Mouse (Mus musculus) CH12F3 (cell line): ENCODE measurements around the gene Slc9a5.

Source experiments
- in situ Hi-C: fragments of 300-500 bp; cut with MboI; formaldehyde crosslinking; loops from 2 replicates; pipeline ENCODE4 v1.14.3; 2020; ENCODE audit warnings: low sequenced_read_pairs

The Slc9a5 gene

DNA sequence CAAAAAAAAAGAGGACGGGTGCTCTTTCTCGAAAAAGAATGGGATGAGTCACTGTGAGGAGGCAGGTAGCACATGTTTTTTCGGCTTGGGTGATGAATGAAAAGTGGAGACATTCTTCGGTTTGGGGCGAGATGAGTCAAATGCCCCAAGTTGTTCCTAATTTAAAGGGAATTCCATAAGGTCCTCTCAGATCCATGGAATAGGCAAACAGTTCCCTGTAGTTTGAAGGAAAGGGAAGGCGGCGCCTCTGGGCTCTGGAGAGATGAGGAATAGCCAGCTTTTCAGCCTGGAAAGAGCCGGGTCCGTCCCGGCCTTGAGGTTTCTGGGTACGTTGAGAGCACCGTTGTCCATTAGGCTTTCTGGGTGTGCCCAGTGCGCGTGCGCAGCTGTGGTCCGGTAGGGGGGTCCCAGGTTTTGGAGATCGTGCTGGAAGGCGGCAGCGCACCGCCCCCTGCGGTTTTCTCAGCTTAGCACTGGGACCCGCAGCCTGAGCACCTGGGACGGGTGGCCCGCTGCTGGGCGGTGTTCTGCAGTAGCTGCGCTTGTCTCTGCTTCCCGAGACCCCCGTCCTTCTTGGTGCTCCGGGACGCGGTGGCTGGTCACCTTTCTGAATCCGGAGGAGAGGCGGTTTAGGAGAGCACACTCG lies at the start of gene Slc9a5:
Gene Slc9a5, plus strand, starts transcription at position 394 of the 646 bp plus-strand sequence.
- in situ Hi-C loops: no loop called here

DNA sequence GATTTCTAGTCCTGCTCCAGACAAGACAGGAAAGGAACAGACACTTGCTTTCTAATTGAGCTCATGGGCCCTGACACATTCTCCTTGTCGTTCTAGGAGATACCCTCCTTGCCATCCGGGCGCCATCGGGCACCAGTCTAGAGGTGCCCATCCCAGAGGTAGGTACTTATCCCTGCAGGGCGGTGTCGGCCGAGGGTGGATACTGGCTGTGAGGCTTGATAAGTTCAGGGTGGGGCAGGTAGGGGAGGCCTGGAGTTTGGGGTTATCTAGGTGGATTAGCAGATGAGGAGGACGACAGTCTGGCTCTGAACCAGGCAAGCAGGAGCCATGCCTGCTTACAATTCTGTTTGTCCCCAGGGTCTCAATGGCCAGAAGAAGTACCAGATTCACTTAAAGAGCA lies 48.7 kb upstream of the Slc9a5 start:
- in situ Hi-C loops: no loop called here

DNA sequence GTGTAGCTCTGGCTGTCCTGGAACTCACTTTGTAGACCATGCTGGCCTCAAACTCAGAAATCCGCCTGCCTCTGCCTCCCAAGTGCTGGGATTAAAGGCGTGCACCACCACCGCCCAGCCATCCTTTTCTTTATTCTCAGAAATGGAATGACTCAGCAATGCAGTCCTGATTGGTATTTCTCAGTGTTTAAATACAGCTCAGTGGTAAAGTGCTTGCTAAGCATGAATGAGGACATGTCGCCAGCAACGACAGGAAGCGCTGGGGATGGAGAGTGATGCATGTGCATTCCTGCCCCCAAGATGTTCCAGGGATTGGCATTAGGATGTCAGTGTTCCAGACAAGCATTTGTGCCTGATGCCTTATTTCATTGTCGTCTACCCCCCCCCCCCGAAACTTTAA lies 45.2 kb upstream of the Slc9a5 start:
- in situ Hi-C loops: no loop called here

DNA sequence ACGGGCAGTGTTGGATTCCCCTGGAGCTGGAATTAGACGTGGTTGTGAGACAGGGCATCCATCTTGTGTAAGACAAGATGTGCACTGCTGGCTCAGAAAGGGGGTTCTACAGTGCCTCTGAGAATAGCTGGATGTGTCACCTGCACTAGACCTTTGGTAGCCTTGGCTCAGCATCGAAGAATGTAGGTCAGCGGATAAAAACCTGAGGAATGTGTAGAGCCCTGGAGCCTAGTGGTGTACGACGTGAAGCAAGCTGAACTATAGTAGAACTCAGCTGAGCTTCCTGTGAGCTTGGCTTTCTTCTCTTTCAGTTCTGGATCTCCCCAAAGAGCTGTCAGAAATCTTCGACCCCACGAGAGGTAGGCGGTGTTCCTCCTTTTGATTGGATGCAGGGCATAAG lies 44.8 kb upstream of the Slc9a5 start:
- in situ Hi-C loops: no loop called here

DNA sequence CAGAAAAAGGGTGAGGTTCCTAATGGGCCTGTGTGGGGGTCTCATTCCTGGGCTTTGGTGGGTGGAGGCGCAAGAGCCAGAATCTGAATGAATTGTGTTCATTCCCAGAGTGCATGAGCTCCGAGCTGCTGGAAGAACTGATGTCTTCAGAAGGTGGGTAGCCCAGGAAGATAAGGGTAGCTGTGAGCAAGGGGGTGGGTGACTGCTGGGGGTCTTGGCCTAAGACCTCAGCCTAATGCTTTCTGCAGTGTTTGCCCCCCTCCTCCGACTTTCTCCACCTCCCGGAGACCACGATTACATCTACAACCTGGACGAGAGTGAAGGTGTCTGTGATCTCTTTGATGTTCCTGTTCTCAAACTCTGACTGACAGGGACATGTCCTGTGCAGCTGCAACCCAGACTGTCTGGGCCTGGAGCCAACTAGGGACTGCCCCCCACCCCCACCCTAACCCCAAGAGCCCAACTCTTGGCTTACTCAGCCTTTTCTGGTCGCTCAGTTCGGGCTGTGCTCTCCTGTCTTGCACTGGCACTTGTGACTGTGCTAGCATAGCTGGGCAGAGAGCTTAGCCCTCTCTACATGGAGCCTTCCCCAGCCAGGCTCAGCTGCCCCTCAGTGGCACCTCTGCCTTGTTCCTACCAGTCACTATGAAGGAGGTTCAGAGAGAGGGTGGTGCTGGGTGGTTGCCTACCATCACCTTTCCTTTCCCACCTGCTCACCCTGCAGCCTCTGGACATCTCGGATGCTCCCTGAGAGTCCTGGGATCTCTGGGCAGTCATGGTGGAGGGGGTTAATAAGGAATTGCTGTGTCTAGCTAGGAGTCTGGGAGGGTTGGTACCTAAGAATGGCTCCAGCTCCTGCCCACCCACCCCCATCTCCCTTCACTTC lies 44.1 kb upstream of the Slc9a5 start:
- in situ Hi-C loops: no loop called here

DNA sequence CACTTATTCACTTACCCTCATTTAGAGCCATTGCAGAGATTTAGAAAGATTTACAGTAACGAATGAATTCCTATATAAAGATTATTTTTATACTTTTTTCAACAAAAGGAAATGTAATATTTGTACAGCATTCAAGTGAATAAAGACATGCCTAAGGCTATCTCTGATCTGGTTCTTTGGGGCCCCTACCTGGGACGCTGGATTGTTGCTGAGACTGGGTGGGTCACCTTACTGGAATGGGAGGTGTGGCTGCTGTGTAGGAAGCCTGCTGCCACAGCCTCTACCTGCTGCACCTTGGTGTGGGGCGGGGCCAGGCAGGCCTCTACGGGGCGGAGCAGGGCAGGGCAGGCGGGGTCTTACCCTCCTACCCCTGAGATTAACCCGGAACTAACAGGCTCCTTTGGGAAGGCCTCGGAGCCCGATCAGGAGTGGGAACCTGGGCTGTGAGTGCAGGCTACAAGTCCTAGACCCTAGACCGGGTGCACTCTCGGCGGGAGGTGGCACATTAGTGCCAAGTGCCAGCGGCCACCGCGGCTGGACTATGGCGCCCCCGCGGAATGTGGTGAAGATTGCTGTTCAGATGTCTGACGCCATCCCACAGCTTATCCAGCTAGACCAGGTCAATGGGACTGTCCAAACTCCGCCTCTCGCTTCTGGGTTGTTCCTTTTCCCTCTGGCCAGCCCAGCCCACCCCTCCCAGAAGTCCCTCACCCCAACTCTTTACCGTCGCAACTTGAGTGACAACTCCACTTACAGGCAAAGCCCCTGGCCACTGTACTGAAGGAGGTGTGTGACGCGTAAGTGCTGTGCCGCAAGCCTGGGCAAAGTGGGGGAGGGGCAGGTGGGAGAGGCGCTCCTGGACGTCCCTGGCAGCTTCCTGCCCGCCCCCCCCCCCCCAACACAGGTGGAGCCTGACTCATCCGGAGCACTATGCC lies 43.2 kb upstream of the Slc9a5 start, which contains the start of gene Elmo3:
Gene Elmo3, plus strand, starts transcription at position 391 of the 935 bp plus-strand sequence.
- in situ Hi-C loops: no loop called here

DNA sequence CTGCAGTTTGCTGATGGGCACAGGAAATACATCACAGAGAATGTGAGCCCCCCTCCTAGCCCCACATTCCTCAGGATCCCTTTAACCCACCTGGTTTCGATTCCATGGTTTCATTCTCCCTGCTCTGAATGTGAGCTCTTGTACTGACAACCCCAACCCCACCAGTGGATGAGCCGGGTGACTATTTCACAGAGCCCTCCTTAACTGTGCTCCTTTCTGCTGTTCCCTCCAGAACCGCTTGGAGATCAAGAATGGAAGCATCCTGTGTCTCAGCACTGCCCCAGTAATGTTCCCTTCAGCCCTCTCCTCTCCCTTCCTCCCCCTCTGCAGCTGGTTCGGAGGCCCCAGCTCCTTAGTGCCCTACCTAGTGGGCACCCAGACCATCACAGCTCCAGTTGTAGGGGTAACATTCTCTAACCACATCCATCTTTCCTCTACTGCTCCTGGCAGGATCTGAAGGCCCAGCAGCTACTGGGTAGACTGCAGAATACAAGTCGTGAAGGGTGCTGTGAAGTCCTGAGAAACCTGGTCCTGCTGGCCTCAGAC lies 42.4 kb upstream of the Slc9a5 start:
- in situ Hi-C loops: no loop called here

DNA sequence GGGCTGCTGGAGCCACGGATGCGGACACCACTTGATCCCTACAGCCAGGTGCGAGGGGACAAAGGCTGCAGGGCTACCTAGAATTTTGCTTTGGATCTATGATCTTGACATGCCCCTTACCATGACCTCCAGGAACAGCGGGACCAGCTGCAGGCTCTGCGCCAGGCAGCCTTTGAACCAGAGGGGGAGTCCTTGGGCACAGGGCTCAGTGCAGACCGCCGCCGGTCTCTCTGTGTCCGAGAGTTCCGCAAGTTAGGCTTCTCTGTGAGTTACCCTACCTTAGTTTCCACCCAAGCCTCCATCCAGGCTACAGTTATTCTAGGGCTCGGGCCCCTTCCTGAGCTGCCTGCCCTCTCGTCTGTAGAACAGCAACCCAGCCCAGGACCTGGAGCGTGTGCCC lies 41.0 kb upstream of the Slc9a5 start:
- in situ Hi-C loops: no loop called here

DNA sequence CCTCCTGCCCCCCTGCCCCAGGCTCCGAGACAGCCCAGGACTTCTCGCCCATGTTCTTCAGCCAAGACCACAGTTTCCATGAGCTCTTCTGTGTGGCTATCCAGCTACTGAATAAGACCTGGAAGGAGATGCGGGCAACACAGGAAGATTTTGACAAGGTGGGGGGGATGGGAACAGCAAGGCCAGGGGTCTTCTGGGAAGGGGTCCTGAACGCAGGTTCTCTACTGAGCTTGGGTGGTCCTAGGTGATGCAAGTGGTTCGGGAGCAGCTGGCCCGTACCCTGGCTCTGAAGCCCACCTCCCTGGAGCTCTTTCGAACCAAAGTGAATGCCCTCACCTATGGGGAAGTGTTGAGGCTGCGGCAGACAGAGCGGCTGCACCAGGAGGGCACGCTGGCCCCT lies 40.2 kb upstream of the Slc9a5 start:
- in situ Hi-C loops: no loop called here

DNA sequence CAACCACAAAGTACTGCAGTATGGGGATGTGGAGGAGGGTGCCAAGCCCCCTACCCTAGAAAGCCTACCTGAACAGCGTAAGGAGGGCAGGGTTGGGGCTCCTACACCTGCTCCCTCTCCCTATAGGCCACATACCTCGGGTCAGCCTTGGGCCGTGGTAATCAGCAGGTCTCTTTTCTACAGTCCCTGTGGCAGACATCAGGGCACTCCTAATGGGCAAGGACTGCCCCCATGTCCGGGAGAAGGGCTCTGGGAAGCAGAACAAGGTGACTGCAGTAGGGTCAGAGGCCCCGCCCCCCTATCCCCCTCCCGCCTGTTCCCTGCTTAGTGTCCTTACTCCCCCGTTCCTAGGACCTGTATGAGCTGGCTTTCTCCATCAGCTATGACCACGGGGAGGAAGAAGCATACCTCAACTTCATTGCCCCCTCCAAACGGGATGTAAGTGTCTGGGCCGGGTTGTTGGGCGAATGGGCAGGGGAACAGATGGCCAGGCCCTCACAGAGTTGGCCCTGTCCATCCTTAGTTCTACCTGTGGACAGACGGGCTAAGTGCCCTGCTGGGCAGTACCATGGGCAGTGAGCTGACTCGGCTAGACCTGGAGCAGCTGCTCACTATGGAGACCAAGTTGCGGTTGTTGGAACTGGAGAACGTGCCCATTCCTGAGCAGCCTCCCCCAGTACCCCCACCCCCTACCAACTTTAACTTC lies 39.3 kb upstream of the Slc9a5 start:
- in situ Hi-C loops: no loop called here

DNA sequence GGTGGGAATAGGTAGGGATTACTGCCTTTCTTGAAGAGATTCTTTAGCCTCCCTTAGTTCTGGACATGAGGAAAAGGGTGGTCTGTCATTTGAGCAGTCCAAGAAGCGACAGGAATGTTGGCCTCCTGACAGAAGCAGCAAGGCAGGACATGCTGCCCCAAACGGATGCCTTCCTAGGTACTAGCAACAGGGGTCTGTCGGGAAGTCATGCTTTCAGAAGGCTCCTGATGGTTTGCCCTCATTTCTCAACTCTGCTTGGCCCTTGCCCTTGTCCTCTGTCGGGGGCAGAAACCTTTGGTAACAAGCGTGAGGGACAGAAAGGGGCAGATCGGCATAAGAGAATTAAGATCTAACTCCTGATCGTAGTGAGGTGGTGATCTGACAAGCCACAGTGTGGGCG lies 38.5 kb upstream of the Slc9a5 start:
- in situ Hi-C loops: no loop called here

DNA sequence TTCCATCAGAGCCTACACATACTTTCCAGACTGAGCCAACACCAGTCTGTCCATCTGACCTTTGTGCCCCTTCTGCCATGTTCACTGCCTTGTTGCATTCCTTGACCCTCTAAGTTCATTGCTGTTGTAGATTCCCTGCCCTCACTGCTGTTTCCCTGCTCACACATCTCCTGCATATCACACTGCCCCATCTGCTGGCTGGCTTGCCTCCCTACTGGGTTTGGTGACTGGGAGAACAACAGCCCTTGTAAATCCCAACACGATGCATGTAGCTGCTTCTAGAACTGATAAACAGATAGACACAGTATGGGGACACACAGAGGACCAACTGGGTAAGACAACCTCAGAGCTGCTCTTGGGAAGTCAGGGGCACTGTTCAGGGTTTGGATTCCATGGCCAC lies 36.9 kb upstream of the Slc9a5 start:
- in situ Hi-C loops: no loop called here

DNA sequence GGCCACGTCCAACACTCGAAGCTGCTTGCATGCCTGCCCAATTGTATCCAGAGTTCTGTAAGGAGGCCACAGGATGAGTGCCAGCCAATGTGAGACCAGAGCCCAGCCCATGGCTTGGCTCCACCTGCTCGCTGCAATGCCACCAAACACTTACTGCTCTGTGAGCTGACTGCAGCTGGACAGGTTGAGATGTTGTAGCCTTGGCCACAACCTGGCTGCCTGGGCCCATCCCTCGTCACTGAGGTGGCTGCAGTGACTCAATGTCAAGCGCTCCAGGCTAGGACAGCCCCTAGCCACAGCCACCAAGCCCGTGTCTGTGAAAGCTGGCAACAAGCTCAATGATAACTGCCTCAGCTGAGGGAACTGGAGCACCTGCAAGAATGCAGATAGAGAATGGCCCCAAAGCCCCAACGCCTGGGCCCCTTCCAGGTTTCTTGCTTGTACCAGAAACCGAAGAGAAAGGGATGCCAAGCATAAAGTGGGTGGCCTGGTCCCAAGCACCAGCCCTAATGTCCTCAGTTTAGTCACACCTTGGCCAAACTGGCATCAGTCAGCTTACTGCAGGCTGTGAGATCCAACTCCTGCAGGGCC lies 35.7 kb upstream of the Slc9a5 start:
- in situ Hi-C loops: no loop called here

DNA sequence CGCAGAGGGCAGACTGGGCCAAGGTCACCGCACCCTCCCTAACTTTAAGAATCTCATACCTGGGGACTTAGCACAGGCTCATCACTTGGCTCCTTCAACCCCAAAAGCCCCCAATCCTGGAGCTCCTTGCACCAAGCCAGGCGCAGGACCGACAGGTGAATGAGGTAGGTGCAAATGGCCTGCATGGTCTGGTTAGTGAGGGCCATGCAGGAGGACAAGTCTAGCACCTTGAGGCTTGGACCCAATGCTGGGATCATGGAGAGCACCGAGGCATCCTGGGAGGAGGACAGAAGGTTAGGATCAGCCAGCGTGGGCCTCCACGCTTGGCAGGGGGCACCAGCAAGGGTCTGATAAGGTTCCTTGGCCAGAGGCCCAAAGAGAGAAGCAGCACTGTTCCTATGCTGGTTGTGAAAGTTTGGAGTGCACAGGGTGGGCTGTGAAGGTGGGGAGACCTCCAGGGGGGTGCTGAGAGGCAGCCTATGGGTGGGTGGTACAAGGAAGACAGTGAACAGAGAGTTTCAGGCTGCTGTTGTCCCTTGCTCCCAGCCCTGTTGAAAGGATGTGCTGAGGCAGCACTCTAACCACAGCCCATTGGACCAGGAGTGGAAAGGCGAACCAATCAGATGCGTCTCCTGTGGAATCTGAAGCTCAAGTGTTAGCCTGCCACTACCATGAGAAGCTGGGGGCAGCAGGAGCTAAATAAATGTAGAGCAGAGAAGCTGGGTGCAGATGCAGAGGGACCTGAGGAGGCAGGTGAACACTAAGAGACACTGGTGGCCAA lies 34.8 kb upstream of the Slc9a5 start:
- in situ Hi-C loops: no loop called here

DNA sequence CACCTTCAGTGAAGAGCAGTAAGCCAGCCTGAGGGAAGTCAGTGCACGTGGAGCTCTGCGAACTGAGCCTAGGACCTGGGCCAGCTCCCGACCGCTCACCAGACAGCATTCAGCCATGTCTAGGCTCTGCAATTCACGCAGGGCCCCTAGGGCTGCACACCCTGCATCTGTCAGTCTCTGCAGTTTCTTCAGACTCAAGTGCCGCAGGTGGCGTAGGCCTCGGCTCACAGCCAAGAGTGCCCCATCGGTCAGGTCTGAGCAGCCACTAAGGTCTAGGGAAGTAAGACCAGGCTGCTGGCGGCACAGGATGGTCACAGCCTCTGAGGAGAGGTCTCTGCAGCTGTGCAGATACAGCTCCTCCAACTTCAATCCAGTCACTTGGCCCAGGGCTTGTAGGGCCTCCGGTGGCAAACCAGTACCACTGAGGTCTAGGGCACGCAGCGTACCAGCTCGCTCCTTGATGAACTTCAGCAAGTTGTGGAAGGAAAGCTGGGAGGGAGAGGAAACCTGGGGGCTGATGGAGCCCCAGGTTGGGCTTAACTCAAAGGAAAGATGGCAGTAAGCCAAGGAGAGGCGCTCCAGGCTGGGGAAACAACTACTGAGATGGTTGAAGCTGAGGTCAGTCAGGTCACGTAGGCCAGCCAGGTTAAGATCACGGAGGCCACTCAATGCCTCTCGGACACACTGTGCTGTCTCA lies 33.4 kb upstream of the Slc9a5 start:
- in situ Hi-C loops: no loop called here

DNA sequence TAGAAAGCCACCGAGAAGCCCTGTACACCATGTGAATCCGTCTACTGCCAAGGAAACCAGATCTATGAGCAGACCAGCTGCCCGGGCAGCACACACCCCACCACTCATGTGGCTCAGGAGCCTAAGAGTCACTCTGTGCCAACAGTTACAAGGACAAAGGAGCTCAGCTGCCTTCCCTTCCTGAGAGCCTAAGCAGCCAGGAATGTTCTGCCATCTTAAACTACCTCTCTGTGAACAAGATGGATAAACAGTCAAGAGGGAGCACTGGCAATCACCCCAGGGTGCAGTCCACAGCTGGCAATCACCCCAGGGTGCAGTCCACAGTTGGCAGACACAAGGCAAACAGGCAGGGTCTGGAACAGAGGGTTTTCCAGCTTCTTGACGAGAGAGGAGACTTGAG lies 30.7 kb upstream of the Slc9a5 start:
- in situ Hi-C loops: no loop called here

DNA sequence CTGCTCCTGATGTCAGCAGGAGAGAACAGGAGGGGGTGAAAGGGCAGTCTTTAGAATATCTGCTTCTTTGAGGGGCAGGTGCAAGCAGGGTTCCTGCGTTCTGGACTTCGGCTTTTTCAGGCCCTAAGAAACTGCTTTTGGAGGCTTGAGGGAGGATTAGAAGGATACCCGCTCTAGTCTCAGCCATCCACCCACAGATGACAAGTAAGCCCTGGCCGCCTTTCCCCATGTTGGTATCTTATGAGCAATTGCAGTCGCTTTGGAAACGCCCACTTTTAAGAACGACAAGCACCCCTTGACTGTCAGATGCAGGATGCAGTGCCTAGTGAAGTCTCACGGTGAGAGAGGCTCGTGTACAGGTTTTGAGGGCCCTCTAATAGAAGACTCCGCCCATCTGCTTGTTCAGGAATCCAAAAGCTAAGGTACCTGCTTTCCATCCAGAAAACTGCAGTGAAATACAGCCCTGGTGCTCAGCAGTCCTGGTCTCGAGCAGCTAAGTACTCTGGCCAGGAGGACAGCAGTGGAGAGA lies 29.9 kb upstream of the Slc9a5 start:
- in situ Hi-C loops: no loop called here

DNA sequence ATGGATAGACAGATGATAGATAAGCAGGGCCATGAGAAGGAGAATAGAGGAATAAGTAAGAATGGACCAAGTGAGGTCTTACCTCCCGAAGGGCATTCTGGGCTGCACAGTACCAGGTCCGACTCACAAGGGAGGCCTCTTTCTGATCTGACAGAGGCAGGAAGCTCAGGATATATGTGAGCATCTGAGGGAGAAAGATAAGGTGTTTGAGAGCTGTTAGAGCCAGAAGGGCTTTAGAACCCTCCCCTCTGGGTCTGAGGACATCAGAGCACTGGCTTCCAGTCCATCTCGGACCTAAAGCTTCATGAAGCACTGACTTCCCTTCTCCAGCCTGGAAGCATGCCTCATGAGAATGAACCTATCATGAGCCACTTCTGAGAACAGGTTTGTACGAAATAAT lies 25.5 kb upstream of the Slc9a5 start:
- in situ Hi-C loops: no loop called here
